Mouse (Mus musculus) kidney, adult 2 months (tissue): Measurements from ENCODE around the gene Tcf19.
A peak's percentile ranks its signal among the peaks of the same experiment; 100 is the strongest.

Experiments
- CTCF ChIP-seq: fragments of 200-500 bp; conservative IDR thresholded peaks from 2 replicates; pipeline ENCODE4 v1.5.1; 2011; ENCODE audit warnings: low read depth, mild to moderate bottlenecking, control low read depth, low read length, moderate library complexity, mixed read lengths; ENCODE audit not compliant: insufficient read depth, insufficient read length
- POLR2A ChIP-seq: fragments of 200-500 bp; IDR thresholded peaks from one replicate; pipeline ENCODE4 v1.6.1; 2011; ENCODE audit warnings: low read depth, low read length, control low read depth

DNA sequence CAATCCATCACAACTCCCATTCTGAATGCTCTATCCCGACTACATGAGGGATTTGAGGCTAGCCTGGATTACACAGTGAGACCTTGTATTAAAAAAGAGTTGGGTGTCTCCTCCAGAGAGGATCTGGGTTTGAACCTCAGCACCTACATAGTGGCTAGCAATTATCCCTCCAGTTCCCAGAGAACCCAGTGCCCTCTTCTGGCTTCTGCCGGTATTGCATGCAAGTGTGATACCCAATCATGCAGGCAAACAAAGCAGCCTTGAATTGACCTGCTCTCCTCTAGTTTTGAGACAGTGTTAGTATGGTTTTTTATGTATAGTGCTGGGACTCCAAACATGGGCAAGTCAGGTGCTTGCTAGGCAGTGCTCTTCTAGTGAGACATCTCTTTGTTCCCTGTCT is 2.7 kb downstream of the Tcf19 start:
- TF ChIP-seq CTCF (peak; percentile 78), POLR2A (no peak)
